Mouse (Mus musculus): Measurements from ENCODE around the gene Tmem38b. TPM values are rescaled to one million over a fixed set of nuclear protein-coding genes. Genes with fewer than 3 reads are reported as not detected.

The Tmem38b gene
- polyA plus RNA-seq, 1 experiment from 2014 or later: 7.3 TPM

GRCm38 (mm10) chr4:53826641-53827248, 900 bp downstream of the Tmem38b start:
- Histone ChIP-seq H3K27ac (ENCODE audit: low read depth, low read length) (no peak overlapping the region), H3K27me3 (ENCODE audit: control insufficient read depth, insufficient read depth, low read length) (no peaks in the 10 kb centered on the region), H3K36me3 (ENCODE audit: control insufficient read depth, insufficient read depth, low read length) (no peaks in the 10 kb centered on the region), H3K4me2 (ENCODE audit: low read depth, low read length) (peak overlapping the region; percentile 60), H3K4me1 (ENCODE audit: control insufficient read depth, insufficient read depth, low read length) (peaks cover 3% of the 10 kb centered on the region; the same call in 1 of the 2 replicates), H3K9ac (replicated peaks; ENCODE audit: low read depth, low read length) (peak overlapping the region; percentile 72; the same call in 1 of the 2 replicates), H3K4me3 (ENCODE audit: low read depth, low read length) (peak overlapping the region; percentile 72), H3K9me3 (ENCODE audit: control insufficient read depth, low read length) (no peaks in the 10 kb centered on the region)
- 20% methylated on average over 11 of the region's 11 CpGs for WGBS
- no peak for ATAC-seq (ENCODE audit: low read depth)

DNA sequence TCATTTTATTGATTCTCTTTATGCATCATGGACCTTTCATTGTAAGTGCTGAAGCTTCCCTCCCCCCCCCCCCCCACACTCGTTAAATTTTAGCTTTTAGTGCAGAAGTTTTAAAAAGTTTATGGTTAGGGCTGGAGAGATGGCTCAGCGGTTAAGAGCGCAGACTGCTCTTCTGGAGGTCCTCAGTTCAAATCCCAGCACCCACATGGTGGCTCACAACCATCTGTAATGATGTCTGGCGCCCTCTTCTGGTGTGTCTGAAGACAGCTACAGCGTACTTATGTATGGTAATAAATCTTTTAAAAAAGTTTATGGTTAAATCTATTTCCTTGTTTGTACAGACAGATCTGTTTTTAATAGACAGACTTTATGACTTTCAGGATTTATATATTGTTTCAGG, 2.0 kb downstream of the Tmem38b start:
- H3K4me2 ChIP-seq (ENCODE audit: low read depth, low read length): no peak overlapping the region
- no peak overlapping the region for H3K27ac ChIP-seq (ENCODE audit: low read depth, low read length)
- peaks cover 3% of the 10 kb centered on the region; the same call in 1 of the 2 replicates for H3K4me1 ChIP-seq (ENCODE audit: control insufficient read depth, insufficient read depth, low read length)
- no peaks in the 10 kb centered on the region for H3K27me3 ChIP-seq (ENCODE audit: control insufficient read depth, insufficient read depth, low read length)
- no peak for ATAC-seq (ENCODE audit: low read depth)
- no peaks in the 10 kb centered on the region for H3K36me3 ChIP-seq (ENCODE audit: control insufficient read depth, insufficient read depth, low read length)
- 88% methylated on average over 5 of the region's 5 CpGs for whole genome bisulfite sequencing
- no peak overlapping the region for H3K9ac ChIP-seq (replicated peaks; ENCODE audit: low read depth, low read length)
- H3K4me3 ChIP-seq (ENCODE audit: low read depth, low read length): no peak overlapping the region
- H3K9me3 ChIP-seq (ENCODE audit: control insufficient read depth, low read length): no peaks in the 10 kb centered on the region

DNA sequence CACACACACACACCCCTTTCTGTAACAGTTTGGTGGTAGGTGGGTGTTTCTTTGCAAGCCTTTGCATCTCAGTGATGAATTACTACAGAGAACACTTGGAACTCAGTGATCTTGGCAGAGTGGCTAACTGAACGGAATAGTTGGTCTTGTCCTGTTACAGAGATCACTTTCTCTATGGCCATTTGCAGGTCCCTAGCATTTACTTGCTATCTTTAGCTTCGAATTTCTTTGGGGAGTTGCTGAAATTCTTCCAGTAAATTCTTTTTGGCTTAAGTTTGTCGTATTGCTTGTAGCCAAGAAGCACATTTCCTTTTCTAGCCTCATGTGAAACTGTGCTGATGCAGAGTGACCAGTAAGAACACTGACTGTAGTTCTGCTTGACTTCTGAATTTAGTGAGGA, 3.1 kb downstream of the Tmem38b start:
- no peaks in the 10 kb centered on the region for H3K36me3 ChIP-seq (ENCODE audit: control insufficient read depth, insufficient read depth, low read length)
- peaks cover 3% of the 10 kb centered on the region; the same call in 1 of the 2 replicates for H3K4me1 ChIP-seq (ENCODE audit: control insufficient read depth, insufficient read depth, low read length)
- no peaks in the 10 kb centered on the region for H3K9me3 ChIP-seq (ENCODE audit: control insufficient read depth, low read length)
- H3K4me2 ChIP-seq (ENCODE audit: low read depth, low read length): no peak overlapping the region
- H3K4me3 ChIP-seq (ENCODE audit: low read depth, low read length): no peak overlapping the region
- ATAC-seq (ENCODE audit: low read depth): no peak
- WGBS: 82% methylated on average over 3 of the region's 3 CpGs
- H3K27me3 ChIP-seq (ENCODE audit: control insufficient read depth, insufficient read depth, low read length): no peaks in the 10 kb centered on the region
- no peak overlapping the region for H3K27ac ChIP-seq (ENCODE audit: low read depth, low read length)
- H3K9ac ChIP-seq (replicated peaks; ENCODE audit: low read depth, low read length): no peak overlapping the region

DNA sequence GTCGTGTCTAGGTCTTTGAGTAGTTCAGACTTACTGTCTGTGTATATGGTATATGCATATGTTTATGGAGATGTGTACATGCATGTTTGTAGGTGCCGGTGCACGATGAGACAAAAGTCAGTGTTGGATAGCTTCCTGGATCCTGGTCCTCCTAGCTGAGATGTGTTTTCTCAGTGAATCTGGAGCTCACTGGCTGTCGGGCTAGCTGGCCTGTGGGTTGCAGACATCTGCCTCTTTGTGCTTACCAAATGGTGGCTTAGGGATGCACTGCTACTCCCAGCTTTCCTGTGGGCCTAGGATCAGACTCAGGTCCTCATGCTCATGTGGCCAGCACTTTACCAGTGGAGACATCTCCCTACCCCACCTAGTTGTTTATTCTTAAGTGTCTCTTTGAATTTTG, 4.2 kb downstream of the Tmem38b start:
- no peak overlapping the region for H3K4me3 ChIP-seq (ENCODE audit: low read depth, low read length)

DNA sequence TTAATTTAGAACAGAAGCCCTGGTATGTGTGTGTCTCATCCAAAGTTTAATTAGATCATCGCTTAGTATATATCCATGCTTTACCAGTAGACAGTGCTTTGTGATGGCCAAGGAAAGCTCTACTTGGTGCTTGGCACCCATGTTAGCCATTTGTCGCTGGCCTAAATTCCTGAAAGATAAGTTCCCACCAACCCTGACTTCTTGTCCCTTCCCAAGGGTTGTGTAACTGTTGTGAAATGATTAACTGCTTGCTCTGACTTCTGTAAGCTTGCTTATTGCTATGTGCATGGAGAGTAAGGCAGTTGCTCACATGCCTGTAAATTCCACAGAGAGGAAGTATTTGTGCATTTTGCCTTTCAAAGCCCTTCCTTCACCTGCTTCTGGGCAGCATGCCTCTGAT, 4.7 kb downstream of the Tmem38b start:
- Histone ChIP-seq H3K4me1 (ENCODE audit: control insufficient read depth, insufficient read depth, low read length) (peaks cover 3% of the 10 kb centered on the region; the same call in 1 of the 2 replicates), H3K36me3 (ENCODE audit: control insufficient read depth, insufficient read depth, low read length) (no peaks in the 10 kb centered on the region), H3K9me3 (ENCODE audit: control insufficient read depth, low read length) (no peaks in the 10 kb centered on the region), H3K27me3 (ENCODE audit: control insufficient read depth, insufficient read depth, low read length) (no peaks in the 10 kb centered on the region), H3K4me3 (ENCODE audit: low read depth, low read length) (no peak overlapping the region), H3K4me2 (ENCODE audit: low read depth, low read length) (no peak overlapping the region), H3K9ac (replicated peaks; ENCODE audit: low read depth, low read length) (no peak overlapping the region), H3K27ac (ENCODE audit: low read depth, low read length) (no peak overlapping the region)
- 94% methylated on average over 2 of the region's 2 CpGs for WGBS
- no peak for ATAC-seq (ENCODE audit: low read depth)

More for the DNA sequence above, 4.2 kb downstream of the Tmem38b start:
- peaks cover 3% of the 10 kb centered on the region; the same call in 1 of the 2 replicates for H3K4me1 ChIP-seq (ENCODE audit: control insufficient read depth, insufficient read depth, low read length)
- H3K4me2 ChIP-seq (ENCODE audit: low read depth, low read length): no peak overlapping the region
- ATAC-seq (ENCODE audit: low read depth): no peak
- no peaks in the 10 kb centered on the region for H3K27me3 ChIP-seq (ENCODE audit: control insufficient read depth, insufficient read depth, low read length)
- H3K9me3 ChIP-seq (ENCODE audit: control insufficient read depth, low read length): no peaks in the 10 kb centered on the region
- H3K27ac ChIP-seq (ENCODE audit: low read depth, low read length): no peak overlapping the region
- 91% methylated on average over 4 of the region's 4 CpGs for WGBS
- no peaks in the 10 kb centered on the region for H3K36me3 ChIP-seq (ENCODE audit: control insufficient read depth, insufficient read depth, low read length)
- no peak overlapping the region for H3K9ac ChIP-seq (replicated peaks; ENCODE audit: low read depth, low read length)

GRCm38 (mm10) chr4:53832321-53832720, 6.5 kb downstream of the Tmem38b start:
- 56% methylated on average over 3 of the region's 3 CpGs for WGBS
- no peak overlapping the region for H3K27ac ChIP-seq (ENCODE audit: low read depth, low read length)
- H3K27me3 ChIP-seq (ENCODE audit: control insufficient read depth, insufficient read depth, low read length): no peaks in the 10 kb centered on the region
- no peaks in the 10 kb centered on the region for H3K9me3 ChIP-seq (ENCODE audit: control insufficient read depth, low read length)
- no peaks in the 10 kb centered on the region for H3K4me1 ChIP-seq (ENCODE audit: control insufficient read depth, insufficient read depth, low read length)
- no peak overlapping the region for H3K4me3 ChIP-seq (ENCODE audit: low read depth, low read length)
- no peak for ATAC-seq (ENCODE audit: low read depth)
- H3K36me3 ChIP-seq (ENCODE audit: control insufficient read depth, insufficient read depth, low read length): no peaks in the 10 kb centered on the region
- H3K9ac ChIP-seq (replicated peaks; ENCODE audit: low read depth, low read length): no peak overlapping the region
- no peak overlapping the region for H3K4me2 ChIP-seq (ENCODE audit: low read depth, low read length)

DNA sequence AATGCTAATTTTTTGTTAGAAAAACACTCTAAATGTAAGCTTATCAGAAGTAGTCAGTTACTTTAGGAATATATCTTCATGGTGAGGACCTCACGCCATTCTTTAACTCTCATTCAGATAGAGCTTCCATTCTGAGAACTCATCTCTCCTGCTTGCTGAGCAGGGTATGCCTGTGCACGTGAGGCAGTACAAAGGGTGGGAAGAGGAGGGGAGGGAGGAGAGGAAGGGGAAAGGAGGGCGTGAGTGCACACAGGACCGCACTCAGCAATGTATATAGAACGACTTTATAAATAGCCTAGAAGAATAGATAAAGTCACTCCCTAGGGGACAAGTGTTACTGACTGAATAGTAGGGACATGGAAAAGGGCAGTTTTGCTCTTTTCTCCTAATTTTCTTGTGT, 11.1 kb downstream of the Tmem38b start:
- ATAC-seq (ENCODE audit: low read depth): no peak
- Histone ChIP-seq H3K27me3 (ENCODE audit: control insufficient read depth, insufficient read depth, low read length) (no peaks in the 10 kb centered on the region), H3K4me1 (ENCODE audit: control insufficient read depth, insufficient read depth, low read length) (no peaks in the 10 kb centered on the region), H3K36me3 (ENCODE audit: control insufficient read depth, insufficient read depth, low read length) (no peaks in the 10 kb centered on the region), H3K4me2 (ENCODE audit: low read depth, low read length) (no peak overlapping the region), H3K9me3 (ENCODE audit: control insufficient read depth, low read length) (no peaks in the 10 kb centered on the region), H3K27ac (ENCODE audit: low read depth, low read length) (no peak overlapping the region), H3K4me3 (ENCODE audit: low read depth, low read length) (no peak overlapping the region), H3K9ac (replicated peaks; ENCODE audit: low read depth, low read length) (no peak overlapping the region)
- WGBS: 30% methylated on average over 5 of the region's 5 CpGs

- ATAC-seq (ENCODE audit: low read depth): no peak
- Histone ChIP-seq H3K4me2 (ENCODE audit: low read depth, low read length) (no peak overlapping the region), H3K4me1 (ENCODE audit: control insufficient read depth, insufficient read depth, low read length) (no peaks in the 10 kb centered on the region), H3K27me3 (ENCODE audit: control insufficient read depth, insufficient read depth, low read length) (no peaks in the 10 kb centered on the region), H3K9me3 (ENCODE audit: control insufficient read depth, low read length) (no peaks in the 10 kb centered on the region), H3K4me3 (ENCODE audit: low read depth, low read length) (no peak overlapping the region), H3K36me3 (ENCODE audit: control insufficient read depth, insufficient read depth, low read length) (no peaks in the 10 kb centered on the region), H3K27ac (ENCODE audit: low read depth, low read length) (no peak overlapping the region), H3K9ac (replicated peaks; ENCODE audit: low read depth, low read length) (no peak overlapping the region)
- WGBS: 83% methylated on average over 15 of the region's 15 CpGs
Measured at GRCm38 (mm10) chr4:53840158-53840870, 14.5 kb downstream of the Tmem38b start.

GRCm38 (mm10) chr4:53843553-53843952, 17.7 kb downstream of the Tmem38b start:
- no peaks in the 10 kb centered on the region for H3K4me1 ChIP-seq (ENCODE audit: control insufficient read depth, insufficient read depth, low read length)
- 71% methylated on average over 8 of the region's 8 CpGs for WGBS
- no peak overlapping the region for H3K4me3 ChIP-seq (ENCODE audit: low read depth, low read length)
- H3K9ac ChIP-seq (replicated peaks; ENCODE audit: low read depth, low read length): no peak overlapping the region
- H3K4me2 ChIP-seq (ENCODE audit: low read depth, low read length): no peak overlapping the region
- no peak overlapping the region for H3K27ac ChIP-seq (ENCODE audit: low read depth, low read length)
- H3K9me3 ChIP-seq (ENCODE audit: control insufficient read depth, low read length): no peaks in the 10 kb centered on the region
- no peaks in the 10 kb centered on the region for H3K27me3 ChIP-seq (ENCODE audit: control insufficient read depth, insufficient read depth, low read length)
- no peaks in the 10 kb centered on the region for H3K36me3 ChIP-seq (ENCODE audit: control insufficient read depth, insufficient read depth, low read length)
- no peak for ATAC-seq (ENCODE audit: low read depth)

Measured in neural tube, embryonic 14.5 days (tissue).